Mouse (Mus musculus) left cerebral cortex, postnatal 10 days (tissue): ENCODE results near the gene Smarca1. TPM values are rescaled to one million over a fixed set of nuclear protein-coding genes. Genes with fewer than 3 reads are reported as not detected.

Source experiments
- DNase-seq, 2 experiments: peaks; one replicate each; pipeline ENCODE4 v3.0.0; 2021 to 2022; ENCODE audit warnings: low spot score in 2 of 2, mixed read lengths in 1 of 2; ENCODE audit errors: extremely low spot score in 1 of 2
- intact Hi-C: fragments of 180-260 bp; cut with DNase I; formaldehyde crosslinking; loops from one replicate; pipeline ENCODE4 v1.15.1; 2025
- total RNA-seq, 2 experiments: library from RNA; stranded (reverse); gene quantifications; 2 replicates each; pipeline ENCODE4 v1.2.3; 2021

The Smarca1 gene
- 10 to 100 TPM; 44.7 to 48.7 TPM for total RNA-seq

GRCm38 (mm10) chrX:47892431-47893024 lies at the start of gene Smarca1:
Gene Smarca1, minus strand, starts transcription at chrX:47892974.
- intact Hi-C loops, result no loop called here

GRCm38 (mm10) chrX:47937740-47938139 lies 45.0 kb upstream of the Smarca1 start:
- intact Hi-C loops, result loop anchor here (10.0 kb wide), 1 partner anchor 63 kb away; no protein-coding TSS in a partner anchor
- peak; percentile 14 to 48 for DNase-seq

More at GRCm38 (mm10) chrX:47892431-47893024, at the start of gene Smarca1:
- DNase-seq, result peak in 1 of 2 experiments; percentile 27

GRCm38 (mm10) chrX:47936885-47937284 lies 44.1 kb upstream of the Smarca1 start:
- no peak for DNase-seq
- intact Hi-C loops, result loop anchor here (10.0 kb wide), 1 partner anchor 62 kb away; no protein-coding TSS in a partner anchor

DNA sequence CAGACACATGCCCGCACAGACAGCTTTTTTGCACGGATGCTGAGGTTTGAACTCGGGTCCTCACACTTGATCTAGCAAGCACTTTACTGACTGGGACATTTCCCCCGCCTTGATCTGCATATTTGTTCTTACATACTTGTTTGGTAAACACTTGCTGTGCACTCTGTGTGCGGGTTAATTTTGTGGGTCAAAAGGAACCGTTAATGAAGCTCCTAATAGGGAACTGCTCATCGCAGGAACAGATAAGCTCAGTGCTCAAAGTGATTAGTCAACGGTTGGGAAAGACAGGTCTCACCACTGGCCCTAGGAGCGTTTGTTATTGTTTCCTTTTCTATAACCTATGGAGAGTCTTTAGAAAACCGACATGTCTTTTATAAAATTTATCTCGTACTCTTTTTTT lies 41.6 kb upstream of the Smarca1 start:
- intact Hi-C loops, result loop anchor here (10.0 kb wide), 1 partner anchor 60 kb away; no protein-coding TSS in a partner anchor

DNA sequence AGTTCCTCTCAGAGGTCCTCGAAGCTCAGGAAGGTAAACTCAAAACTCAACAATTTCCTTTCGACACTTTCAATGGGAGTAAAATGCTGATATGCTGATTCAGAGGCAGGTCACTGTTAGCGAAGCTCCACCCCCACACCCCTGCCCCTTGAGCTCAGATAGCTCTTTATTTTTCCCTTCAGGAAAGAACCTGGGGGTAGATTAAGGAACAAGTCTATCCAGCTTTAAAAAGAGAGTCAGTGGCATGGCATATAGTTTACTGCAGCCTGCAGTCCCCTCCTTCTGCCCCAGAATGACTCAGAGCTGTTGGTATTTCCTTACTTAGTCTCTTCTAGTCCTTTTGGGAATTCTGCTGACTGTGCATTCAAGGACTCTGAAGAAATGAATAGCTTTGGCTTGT lies 37.7 kb upstream of the Smarca1 start:
- intact Hi-C loops, result loop anchor here (10.0 kb wide), 1 partner anchor 56 kb away; no protein-coding TSS in a partner anchor
- DNase-seq, result no peak

More for the DNA sequence above, 41.6 kb upstream of the Smarca1 start:
- no peak for DNase-seq

DNA sequence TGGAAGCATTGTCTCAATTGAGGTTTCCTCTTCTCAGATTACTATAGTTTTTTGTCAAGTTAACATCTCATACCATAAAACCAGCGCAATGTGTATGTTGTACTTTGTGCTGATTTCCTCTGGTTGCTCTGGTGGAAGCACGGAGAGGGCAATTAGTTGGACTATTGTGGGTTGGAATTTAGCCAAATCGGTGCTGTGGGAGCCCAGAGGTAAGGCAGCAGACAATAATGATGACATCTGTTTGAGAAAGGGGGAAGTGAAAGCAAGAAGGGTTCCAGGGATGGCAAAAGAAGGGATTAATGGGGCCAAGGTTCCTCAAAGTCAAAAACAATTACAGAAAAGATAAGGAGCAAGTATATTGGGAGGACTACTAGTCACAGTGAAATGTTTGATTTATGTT lies 35.2 kb upstream of the Smarca1 start:
- DNase-seq, result no peak
- intact Hi-C loops, result no loop called here

- intact Hi-C loops, result no loop called here
- DNase-seq, result no peak
Measured at GRCm38 (mm10) chrX:47920541-47920940, 27.8 kb upstream of the Smarca1 start.

GRCm38 (mm10) chrX:47916831-47917230 lies 24.1 kb upstream of the Smarca1 start:
- intact Hi-C loops, result no loop called here
- DNase-seq, result no peak

GRCm38 (mm10) chrX:47913543-47913938 lies 20.8 kb upstream of the Smarca1 start:
- intact Hi-C loops, result no loop called here
- DNase-seq, result no peak

DNA sequence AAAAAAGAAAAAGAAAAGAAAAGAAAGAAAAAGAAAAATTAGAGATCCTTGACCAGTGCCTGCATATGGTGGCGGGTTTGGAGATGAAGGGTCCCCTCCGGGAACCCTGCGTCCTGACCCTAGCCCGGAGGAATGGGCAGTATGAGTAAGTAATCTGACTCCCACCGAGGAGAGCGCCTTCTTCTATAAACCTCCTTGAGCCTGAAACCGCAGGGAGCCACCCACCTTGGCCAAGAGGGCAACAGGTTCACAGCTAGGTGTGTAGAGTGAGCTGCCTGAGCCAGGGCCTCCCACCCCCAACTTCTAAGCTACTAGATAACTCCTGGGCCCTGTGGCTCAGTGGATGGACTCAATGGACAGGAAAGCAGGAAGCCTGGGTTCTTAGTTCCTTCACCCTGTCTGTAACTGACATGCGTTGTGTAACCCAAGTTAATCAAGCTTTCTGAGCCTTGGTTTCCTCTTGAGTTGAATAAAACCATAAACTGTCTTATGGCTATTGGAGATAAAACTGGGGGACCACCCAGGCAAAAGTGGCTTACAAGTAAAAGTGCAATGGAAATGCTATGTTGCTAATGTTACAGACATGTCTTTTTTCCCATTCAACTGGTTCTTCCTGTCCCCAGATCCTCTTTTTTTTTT lies 20.2 kb upstream of the Smarca1 start:
- intact Hi-C loops, result no loop called here
- DNase-seq, result peak in 1 of 2 experiments; percentile 17

- intact Hi-C loops, result no loop called here
- peak; percentile 34 to 76 for DNase-seq
Measured at GRCm38 (mm10) chrX:47912306-47912792, 19.6 kb upstream of the Smarca1 start, which contains the start of gene Ocrl. Gene Ocrl, plus strand, starts transcription at chrX:47912387.

- intact Hi-C loops, result no loop called here
- DNase-seq, result peak in 1 of 2 experiments; percentile 43
Measured at GRCm38 (mm10) chrX:47891907-47892430, 805 bp downstream of the Smarca1 start.

GRCm38 (mm10) chrX:47891243-47891906 lies 1.4 kb downstream of the Smarca1 start:
- no peak for DNase-seq
- intact Hi-C loops, result no loop called here

- intact Hi-C loops, result no loop called here
- DNase-seq, result no peak
Measured at GRCm38 (mm10) chrX:47887401-47887800, 5.4 kb downstream of the Smarca1 start.

GRCm38 (mm10) chrX:47882813-47883212 lies 10.0 kb downstream of the Smarca1 start:
- DNase-seq, result no peak
- intact Hi-C loops, result no loop called here

DNA sequence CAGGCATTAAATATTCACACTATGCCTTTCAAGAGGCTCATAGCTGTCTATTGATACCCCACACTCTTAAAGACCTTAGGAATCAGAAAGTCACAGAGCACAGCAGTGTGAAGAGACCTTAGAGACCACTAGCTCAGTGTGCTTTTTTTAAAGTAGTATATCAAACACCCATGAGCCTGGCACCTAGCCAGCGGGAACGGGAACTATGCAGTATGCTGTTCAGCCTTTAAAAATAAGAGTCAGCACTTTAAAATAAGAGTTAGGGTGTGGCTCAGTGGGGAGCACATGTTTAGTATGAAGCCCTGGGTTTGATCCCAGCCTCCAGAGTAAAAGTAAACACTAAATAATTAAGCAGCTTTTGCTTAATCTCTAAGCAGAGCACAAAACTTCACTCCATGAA lies 12.7 kb downstream of the Smarca1 start:
- peak in 1 of 2 experiments; percentile 57 for DNase-seq
- intact Hi-C loops, result no loop called here

GRCm38 (mm10) chrX:47858544-47858943 lies 34.2 kb downstream of the Smarca1 start:
- intact Hi-C loops, result no loop called here
- no peak for DNase-seq

DNA sequence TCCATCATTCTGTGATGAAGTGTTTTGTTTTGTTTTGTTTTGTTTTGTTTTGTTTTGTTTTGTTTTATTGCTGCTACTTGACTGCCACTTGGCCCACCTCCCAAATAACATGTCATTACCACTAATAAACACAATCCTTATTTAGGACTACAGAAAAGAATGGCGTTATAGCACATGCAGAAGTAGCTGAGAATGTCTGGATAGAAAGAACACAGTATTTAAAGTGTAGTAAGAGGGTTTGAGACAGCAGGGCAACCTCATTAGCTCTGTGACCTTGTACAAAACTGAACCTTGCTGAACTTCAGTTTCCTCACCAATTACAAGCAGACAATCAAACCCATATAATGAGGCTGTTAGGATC lies 57.0 kb downstream of the Smarca1 start:
- intact Hi-C loops, result no loop called here

GRCm38 (mm10) chrX:47835098-47835834 lies 57.5 kb downstream of the Smarca1 start:
- no peak for DNase-seq
- intact Hi-C loops, result no loop called here

More for the DNA sequence above, 57.0 kb downstream of the Smarca1 start:
- DNase-seq, result no peak
